25 mouse cellular contexts compared by ENCODE assay signal in genomic region chr12:45053319-45053718, GRCm38 (mm10). TPM values are rescaled to one million over a fixed set of nuclear protein-coding genes. Genes with fewer than 3 reads are reported as not detected.
DNase-seq lines count a peak whose midpoint lies in the region; ATAC-seq and TF ChIP-seq lines count a peak whose summit lies in the region.
"Had no signal": no experiment of that assay in that cellular context is flagged by ENCODE, and none has a peak within 500 bp of the region (broad histone marks: within the 10 kb centered on the region; RNA-seq: fewer than 3 reads in every experiment).

No protein-coding gene starts in this region.

- H3K4me3 ChIP-seq in gastrocnemius, adult 2 months, result no peak overlapping the region
- H3K4me3 ChIP-seq in liver, adult 2 months (ENCODE audit: insufficient read depth, low read depth, low read length), result no peak overlapping the region
- H3K4me3 ChIP-seq in lung, postnatal 0 days (ENCODE audit: low read depth, low read length), result no peak overlapping the region
- H3K4me3 ChIP-seq: embryonic facial prominence, embryonic 13.5 days; embryonic facial prominence, embryonic 15.5 days; erythroblast, embryonic 14.5 days; forebrain, embryonic 10.5 days; forebrain, embryonic 12.5 days had no signal

- H3K79me2 ChIP-seq in liver, adult 2 months (ENCODE audit: control insufficient read depth, insufficient read depth, low read length), result peaks cover 8% of the 10 kb centered on the region; the same call in 1 of the 2 replicates

- intact Hi-C loops in gastrocnemius, adult 2 months (cut with DNase I), result no loop called here
- intact Hi-C loops in gastrocnemius, postnatal 14 days (cut with DNase I; ENCODE audit: low total_unique reads), result no loop called here

- H3K4me1 ChIP-seq in liver, adult 2 months (ENCODE audit: control insufficient read depth, insufficient read depth, low read length), result no peaks in the 10 kb centered on the region
- 0 out of 2 replicates have a peak, but pooled peaks cover 4% of the 10 kb centered on the region for H3K4me1 ChIP-seq in lung, postnatal 0 days (ENCODE audit: insufficient read depth, low read depth, low read length)
- H3K4me1 ChIP-seq: embryonic facial prominence, embryonic 13.5 days; embryonic facial prominence, embryonic 15.5 days had no signal

- TF ChIP-seq CTCF in gastrocnemius, adult 2 months (IDR thresholded peaks at IDR 0.05), result no peak
- TF ChIP-seq CTCF in liver, adult 2 months (IDR thresholded peaks at IDR 0.05; ENCODE audit: low read depth, low read length), result no peak
- no peak for TF ChIP-seq CTCF in lung, postnatal 0 days (IDR thresholded peaks at IDR 0.05)

- peak; percentile 51 for TF ChIP-seq EP300 in lung, postnatal 0 days (IDR thresholded peaks at IDR 0.05)

- 75% methylated on average over 5 of the region's 5 CpGs for WGBS in liver, adult 2 months
- WGBS in lung, postnatal 0 days, result 75% methylated on average over 5 of the region's 5 CpGs

- no peaks in the 10 kb centered on the region for H3K27me3 ChIP-seq in liver, adult 2 months (ENCODE audit: control insufficient read depth, insufficient read depth, low read length)
- H3K27me3 ChIP-seq in lung, postnatal 0 days (replicated peaks; ENCODE audit: insufficient read depth, low read length), result no peaks in the 10 kb centered on the region
- H3K27me3 ChIP-seq: embryonic facial prominence, embryonic 13.5 days; embryonic facial prominence, embryonic 15.5 days; forebrain, embryonic 12.5 days had no signal

- TF ChIP-seq POLR2A in liver, adult 2 months (IDR thresholded peaks at IDR 0.05; ENCODE audit: extremely low read depth, insufficient read depth, low read length), result no peak

- no peaks in the 10 kb centered on the region for H3K9me3 ChIP-seq in lung, postnatal 0 days (ENCODE audit: low read length)
- H3K9me3 ChIP-seq: embryonic facial prominence, embryonic 13.5 days; embryonic facial prominence, embryonic 15.5 days; forebrain, embryonic 10.5 days; forebrain, embryonic 12.5 days had no signal

- H3K4me2 ChIP-seq in lung, postnatal 0 days (replicated peaks; ENCODE audit: low read depth, low read length), result no peak overlapping the region
- H3K4me2 ChIP-seq: embryonic facial prominence, embryonic 13.5 days; embryonic facial prominence, embryonic 15.5 days; forebrain, embryonic 12.5 days had no signal

- DNase-seq in gastrocnemius, adult 2 months, result no peak
- DNase-seq in gastrocnemius, postnatal 14 days, result no peak
- peak; percentile 48 for DNase-seq in heart, adult 8-10 months (ENCODE audit: low spot score)
- no peak for DNase-seq in heart, adult 18-20 months
- DNase-seq in liver, adult 2 months (ENCODE audit: extremely low read depth, low read depth, low spot score), result peak; percentile 31
- DNase-seq in liver, result no peak
- DNase-seq in lung, postnatal 0 days (ENCODE audit: low spot score), result peak; percentile 36
- DNase-seq in lung, adult 18-20 months, result no peak
- DNase-seq: adrenal gland, adult 2 months; adrenal gland, postnatal 10 days; adrenal gland, postnatal 25 days; cerebellum, adult 11 months; cerebellum, adult 18-20 months; cerebellum, adult 8-10 months; cerebellum, adult 9-11 months; cerebellum, postnatal 14 days; cerebellum, postnatal 36 days; embryo, embryonic 11 days had no signal

- no peak overlapping the region for H3K9ac ChIP-seq in liver, adult 2 months (ENCODE audit: low read depth, low read length)
- no peak overlapping the region for H3K9ac ChIP-seq in lung, postnatal 0 days (replicated peaks; ENCODE audit: low read depth)
- H3K9ac ChIP-seq: embryonic facial prominence, embryonic 13.5 days; embryonic facial prominence, embryonic 15.5 days; forebrain, embryonic 12.5 days had no signal

- H3K27ac ChIP-seq in gastrocnemius, adult 2 months, result peak overlapping the region; percentile 31; the same call in 1 of the 2 replicates
- no peak overlapping the region for H3K27ac ChIP-seq in liver, adult 2 months (replicated peaks; ENCODE audit: insufficient read depth, low read depth, low read length)
- H3K27ac ChIP-seq in lung, postnatal 0 days (ENCODE audit: low read length), result no peak overlapping the region
- H3K27ac ChIP-seq: embryonic facial prominence, embryonic 13.5 days; embryonic facial prominence, embryonic 15.5 days; forebrain, embryonic 10.5 days; forebrain, embryonic 12.5 days had no signal

- H3K36me3 ChIP-seq in liver, adult 2 months (ENCODE audit: control insufficient read depth, insufficient read depth, low read length), result no peaks in the 10 kb centered on the region
- no peaks in the 10 kb centered on the region for H3K36me3 ChIP-seq in lung, postnatal 0 days (ENCODE audit: insufficient read depth, low read length)
- H3K36me3 ChIP-seq: embryonic facial prominence, embryonic 13.5 days; embryonic facial prominence, embryonic 15.5 days; forebrain, embryonic 10.5 days; forebrain, embryonic 12.5 days had no signal

- no peak for ATAC-seq in lung, postnatal 0 days
- ATAC-seq: forebrain, embryonic 14.5 days had no signal

RNA-seq across cellular contexts. Expression of gene Stxbp6, which starts 21.2 kb away (rescaled TPM):
- 1 to 10 TPM; 3.3 to 5.7 TPM for total RNA-seq in gastrocnemius, adult 2 months (2021)
- 10 to 100 TPM in 1 of 2 experiments, 1 to 10 TPM in 1; 7.8 to 12.7 TPM for total RNA-seq in gastrocnemius, postnatal 14 days (2021)
- 10 to 100 TPM in 1 of 4 experiments, 1 to 10 TPM in 3; 4.6 to 12.1 (median 6.4) TPM for total RNA-seq in heart, adult 8-10 months (2022)
- total RNA-seq in heart, adult 18-20 months (2021), result 10 to 100 TPM in 1 of 2 experiments, 1 to 10 TPM in 1; 6.0 to 10.2 TPM
- total RNA-seq in liver, adult 2 months (2014; rRNA removed), result 7.5 and 8.5 TPM in 2 replicates
- 4.6 and 4.8 TPM in 2 replicates for polyA plus RNA-seq in liver, adult 2 months (2012; rRNA removed)
- 22.1 and 25.7 TPM in 2 replicates for polyA plus RNA-seq in lung, postnatal 0 days (2015; fragmentation: Nextera tagmentation; extraction: Ambion mirVana)
- total RNA-seq: MEL had no signal
- polyA plus RNA-seq: erythroblast, embryonic 14.5 days had no signal

Comparison
In these comparisons a context has a peak if more than half of its experiments do, and no peak if none do; other contexts are left out.
1. DNase-seq: peak in heart, adult 8-10 months (single experiment), liver, adult 2 months (single experiment) and lung, postnatal 0 days (single experiment); none in gastrocnemius, adult 2 months (single experiment), gastrocnemius, postnatal 14 days (single experiment), heart, adult 18-20 months (0 of 2), liver (single experiment) and lung, adult 18-20 months (0 of 2).